Mouse (Mus musculus): Measurements from ENCODE around the gene Tmod3.
"Not testable (repeated sequence)": the region's sequence is repeated elsewhere in the genome, so short reads cannot be mapped to it uniquely, and the experiment has no call there.

The Tmod3 gene

GRCm38 (mm10) chr9:75504311-75504710 lies 55.1 kb downstream of the Tmod3 start:
- Histone ChIP-seq H3K4me1 (replicated peaks; ENCODE audit: low read depth, low read length) (no peaks in the 10 kb centered on the region), H3K36me3 (ENCODE audit: insufficient read depth, low read length) (peaks cover 53% of the 10 kb centered on the region), H3K4me3 (replicated peaks; ENCODE audit: low read length) (no peak overlapping the region), H3K9me3 (ENCODE audit: low read length) (no peaks in the 10 kb centered on the region), H3K27me3 (ENCODE audit: insufficient read depth, low read length) (no peaks in the 10 kb centered on the region)
- TF ChIP-seq POU5F1 (IDR thresholded peaks at IDR 0.05; ENCODE audit: borderline replicate concordance, low read length) (no peak), NANOG (IDR thresholded peaks at IDR 0.05; ENCODE audit: borderline replicate concordance, low read length) (no peak), CTCF (conservative IDR thresholded peaks at IDR 0.05; ENCODE audit: low read length) (no peak)

- H3K4me1 ChIP-seq (replicated peaks; ENCODE audit: low read depth, low read length), result peaks cover 9% of the 10 kb centered on the region; the same call in 1 of the 2 replicates
- H3K4me3 ChIP-seq (replicated peaks; ENCODE audit: low read length), result no peak overlapping the region
- H3K36me3 ChIP-seq (ENCODE audit: insufficient read depth, low read length), result peaks cover 19% of the 10 kb centered on the region
- no peaks in the 10 kb centered on the region for H3K9me3 ChIP-seq (ENCODE audit: low read length)
- TF ChIP-seq POU5F1 (IDR thresholded peaks at IDR 0.05; ENCODE audit: borderline replicate concordance, low read length) (no peak), CTCF (conservative IDR thresholded peaks at IDR 0.05; ENCODE audit: low read length) (no peak), NANOG (IDR thresholded peaks at IDR 0.05; ENCODE audit: borderline replicate concordance, low read length) (no peak)
- no peaks in the 10 kb centered on the region for H3K27me3 ChIP-seq (ENCODE audit: insufficient read depth, low read length)
Observed at GRCm38 (mm10) chr9:75498571-75498970, 60.9 kb downstream of the Tmod3 start.

- no peaks in the 10 kb centered on the region for H3K27me3 ChIP-seq (ENCODE audit: insufficient read depth, low read length)
- H3K4me1 ChIP-seq (replicated peaks; ENCODE audit: low read depth, low read length), result peaks cover 9% of the 10 kb centered on the region; the same call in 1 of the 2 replicates
Observed at GRCm38 (mm10) chr9:75495945-75496344, 63.5 kb downstream of the Tmod3 start.

GRCm38 (mm10) chr9:75494407-75495005 lies 65.0 kb downstream of the Tmod3 start:
- Histone ChIP-seq H3K27me3 (ENCODE audit: insufficient read depth, low read length) (no peaks in the 10 kb centered on the region), H3K9me3 (ENCODE audit: low read length) (no peaks in the 10 kb centered on the region), H3K4me3 (replicated peaks; ENCODE audit: low read length) (no peak overlapping the region), H3K4me1 (replicated peaks; ENCODE audit: low read depth, low read length) (peaks cover 9% of the 10 kb centered on the region; the same call in 1 of the 2 replicates), H3K36me3 (ENCODE audit: insufficient read depth, low read length) (no peaks in the 10 kb centered on the region)
- TF ChIP-seq NANOG (IDR thresholded peaks at IDR 0.05; ENCODE audit: borderline replicate concordance, low read length) (no peak), CTCF (conservative IDR thresholded peaks at IDR 0.05; ENCODE audit: low read length) (no peak), POU5F1 (IDR thresholded peaks at IDR 0.05; ENCODE audit: borderline replicate concordance, low read length) (no peak)

More at GRCm38 (mm10) chr9:75495945-75496344, 63.5 kb downstream of the Tmod3 start:
- no peak overlapping the region for H3K4me3 ChIP-seq (replicated peaks; ENCODE audit: low read length)
- H3K9me3 ChIP-seq (ENCODE audit: low read length), result no peaks in the 10 kb centered on the region
- TF ChIP-seq NANOG (IDR thresholded peaks at IDR 0.05; ENCODE audit: borderline replicate concordance, low read length) (no peak), POU5F1 (IDR thresholded peaks at IDR 0.05; ENCODE audit: borderline replicate concordance, low read length) (no peak), CTCF (conservative IDR thresholded peaks at IDR 0.05; ENCODE audit: low read length) (no peak)
- H3K36me3 ChIP-seq (ENCODE audit: insufficient read depth, low read length), result peaks cover under 1% of the 10 kb centered on the region; the same call in 1 of the 2 replicates

GRCm38 (mm10) chr9:75488255-75488654 lies 71.2 kb downstream of the Tmod3 start:
- H3K27me3 ChIP-seq (ENCODE audit: insufficient read depth, low read length); H3K4me3 ChIP-seq (replicated peaks; ENCODE audit: low read length); H3K4me1 ChIP-seq (replicated peaks; ENCODE audit: low read depth, low read length): not testable (repeated sequence)
- peaks cover 25% of the 10 kb centered on the region for H3K36me3 ChIP-seq (ENCODE audit: insufficient read depth, low read length)
- H3K9me3 ChIP-seq (ENCODE audit: low read length), result peaks cover 19% of the 10 kb centered on the region

- Histone ChIP-seq H3K9me3 (ENCODE audit: low read length) (peaks cover 19% of the 10 kb centered on the region), H3K27me3 (ENCODE audit: insufficient read depth, low read length) (no peaks in the 10 kb centered on the region), H3K4me1 (replicated peaks; ENCODE audit: low read depth, low read length) (no peaks in the 10 kb centered on the region), H3K36me3 (ENCODE audit: insufficient read depth, low read length) (peaks cover 47% of the 10 kb centered on the region), H3K4me3 (replicated peaks; ENCODE audit: low read length) (no peak overlapping the region)
- no peak for TF ChIP-seq POU5F1 (IDR thresholded peaks at IDR 0.05; ENCODE audit: borderline replicate concordance, low read length)
- TF ChIP-seq CTCF (conservative IDR thresholded peaks at IDR 0.05; ENCODE audit: low read length), result no peak
- TF ChIP-seq NANOG (IDR thresholded peaks at IDR 0.05; ENCODE audit: borderline replicate concordance, low read length), result no peak
Observed at GRCm38 (mm10) chr9:75485231-75485630, 74.2 kb downstream of the Tmod3 start.

- peaks cover 50% of the 10 kb centered on the region for H3K36me3 ChIP-seq (ENCODE audit: insufficient read depth, low read length)
- H3K27me3 ChIP-seq (ENCODE audit: insufficient read depth, low read length), result no peaks in the 10 kb centered on the region
- no peak overlapping the region for H3K4me3 ChIP-seq (replicated peaks; ENCODE audit: low read length)
- no peak for TF ChIP-seq POU5F1 (IDR thresholded peaks at IDR 0.05; ENCODE audit: borderline replicate concordance, low read length)
- no peak for TF ChIP-seq NANOG (IDR thresholded peaks at IDR 0.05; ENCODE audit: borderline replicate concordance, low read length)
- no peak for TF ChIP-seq CTCF (conservative IDR thresholded peaks at IDR 0.05; ENCODE audit: low read length)
- no peaks in the 10 kb centered on the region for H3K9me3 ChIP-seq (ENCODE audit: low read length)
- peaks cover 26% of the 10 kb centered on the region for H3K4me1 ChIP-seq (replicated peaks; ENCODE audit: low read depth, low read length)
Observed at GRCm38 (mm10) chr9:75480536-75481075, 78.9 kb downstream of the Tmod3 start.

- no peaks in the 10 kb centered on the region for H3K27me3 ChIP-seq (ENCODE audit: insufficient read depth, low read length)
- H3K4me3 ChIP-seq (replicated peaks; ENCODE audit: low read length), result no peak overlapping the region
- H3K4me1 ChIP-seq (replicated peaks; ENCODE audit: low read depth, low read length), result peaks cover 26% of the 10 kb centered on the region
- H3K9me3 ChIP-seq (ENCODE audit: low read length), result no peaks in the 10 kb centered on the region
- H3K36me3 ChIP-seq (ENCODE audit: insufficient read depth, low read length), result peaks cover 38% of the 10 kb centered on the region
- no peak for TF ChIP-seq POU5F1 (IDR thresholded peaks at IDR 0.05; ENCODE audit: borderline replicate concordance, low read length)
- TF ChIP-seq CTCF (conservative IDR thresholded peaks at IDR 0.05; ENCODE audit: low read length), result no peak
- TF ChIP-seq NANOG (IDR thresholded peaks at IDR 0.05; ENCODE audit: borderline replicate concordance, low read length), result no peak
Observed at GRCm38 (mm10) chr9:75479106-75479725, 80.2 kb downstream of the Tmod3 start.
